Comparison of ENCODE assay signal across 8 mouse cellular contexts in the genomic region with DNA sequence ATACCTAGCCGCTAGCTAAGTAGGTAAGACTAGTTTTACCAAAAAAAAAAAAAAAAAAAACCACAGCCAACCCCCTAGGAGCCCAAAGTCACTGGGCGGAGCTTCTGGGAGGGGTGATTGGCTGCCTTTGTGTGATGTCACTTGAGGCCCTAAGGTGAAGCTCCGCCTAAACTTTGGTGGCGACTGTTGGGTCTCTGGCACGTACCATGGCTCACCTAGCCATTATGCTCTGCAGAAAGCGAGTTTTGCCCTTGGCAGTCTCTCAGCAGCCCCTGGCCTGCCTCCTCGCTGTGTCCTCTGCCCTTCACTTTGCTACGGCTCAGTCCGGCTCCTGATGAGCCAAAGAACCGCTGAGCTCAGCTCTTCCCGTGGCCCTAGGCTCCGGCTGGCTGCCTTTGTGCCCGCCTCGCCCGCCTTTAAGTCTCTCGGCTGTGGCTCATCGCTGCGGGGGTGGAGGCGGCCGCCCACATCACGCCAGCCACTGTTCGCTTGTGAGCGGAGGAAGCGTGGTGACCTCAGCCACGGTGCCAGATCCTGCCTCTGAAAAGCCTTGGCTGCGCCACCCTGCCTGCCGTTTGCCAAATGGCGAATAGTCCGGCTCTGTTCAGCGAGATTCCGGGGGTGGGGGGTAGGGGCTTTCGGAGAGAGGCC. TPM values are rescaled to one million over a fixed set of nuclear protein-coding genes. Genes with fewer than 3 reads are reported as not detected.
DNase-seq lines count a peak whose midpoint lies in the region; ATAC-seq and TF ChIP-seq lines count a peak whose summit lies in the region.

No protein-coding gene starts in this region.

- peak overlapping the region; percentile 68 for H3K4me2 ChIP-seq in hindbrain, postnatal 0 days (ENCODE audit: low read depth, low read length)

- H3K9ac ChIP-seq in hindbrain, postnatal 0 days (replicated peaks; ENCODE audit: low read length) = peak overlapping the region; percentile 56

- peaks cover 81% of the 10 kb centered on the region for H3K4me1 ChIP-seq in hindbrain, postnatal 0 days (ENCODE audit: insufficient read depth, low read length)

- no peaks in the 10 kb centered on the region for H3K27me3 ChIP-seq in hindbrain, postnatal 0 days (ENCODE audit: insufficient read depth, low read length)

- H3K27ac ChIP-seq in hindbrain, postnatal 0 days = peak overlapping the region; percentile 92

- peak; percentile 74 for ATAC-seq in activated CD4-positive, CD25-positive, alpha-beta regulatory T cell, adult 4 months
- peak; percentile 77 for ATAC-seq in hindbrain, postnatal 0 days
- peak; percentile 66 for ATAC-seq in megakaryocyte, adult 5-6 weeks (ENCODE audit: poor library complexity, severe bottlenecking)

- peaks cover 6% of the 10 kb centered on the region; the same call in 1 of the 2 replicates for H3K36me3 ChIP-seq in hindbrain, postnatal 0 days (ENCODE audit: insufficient read depth, low read length)

- DNase-seq in cerebellum, postnatal 4 days (ENCODE audit: low spot score in 2 of 2) = peak; percentile 56 to 81
- peak; percentile 62 for DNase-seq in gastrocnemius, adult 18-20 months (ENCODE audit: low spot score)
- peak; percentile 89 for DNase-seq in hindbrain, postnatal 0 days (ENCODE audit: low spot score)
- peak; percentile 77 to 92 for DNase-seq in left cerebral cortex, adult 8-10 months (ENCODE audit: low spot score in 2 of 2)
- peak; percentile 91 to 93 for DNase-seq in right cerebral cortex, postnatal 10 days (ENCODE audit: low spot score in 2 of 2)
- DNase-seq in urinary bladder, postnatal 36 days (ENCODE audit: low spot score in 2 of 2) = peak; percentile 45 to 76

- peak overlapping the region; percentile 35 for H3K4me3 ChIP-seq in hindbrain, postnatal 0 days (ENCODE audit: low read length)

- no peaks in the 10 kb centered on the region for H3K9me3 ChIP-seq in hindbrain, postnatal 0 days (ENCODE audit: low read length)

- TF ChIP-seq CTCF in hindbrain, postnatal 0 days (IDR thresholded peaks at IDR 0.05; ENCODE audit: low read depth) = no peak

- under 1% methylated on average over 32 of the region's 32 CpGs for WGBS in hindbrain, postnatal 0 days

RNA-seq across cellular contexts. Expression of a gene that starts 8.9 kb away (rescaled TPM):
- 10 to 100 TPM; 26.6 to 31.2 TPM for polyA plus RNA-seq in activated CD4-positive, CD25-positive, alpha-beta regulatory T cell, adult 4 months (2017; shearing (Covaris generic))
- total RNA-seq in gastrocnemius, adult 18-20 months (2021) = under 1 TPM; 0.53 to 0.74 TPM
- 144 and 155 TPM in 2 replicates for total RNA-seq in hindbrain, postnatal 0 days (2014; rRNA removed)
- polyA plus RNA-seq in hindbrain, postnatal 0 days (2015; fragmentation: Nextera tagmentation; extraction: Ambion mirVana) = 22.6 and 26.8 TPM in 2 replicates
- 10 to 100 TPM; 49.0 to 57.8 (median 53.5) TPM for total RNA-seq in left cerebral cortex, adult 8-10 months (2022)
- total RNA-seq in megakaryocyte, adult 5-6 weeks (2015) = 41.1 and 48.0 TPM in 2 replicates
- total RNA-seq in megakaryocyte, adult 5-6 weeks (2017) = 36.3 and 46.1 TPM in 2 replicates

Comparison
In these comparisons a context has a peak if more than half of its experiments do, and no peak if none do; other contexts are left out.
1. Peak in every context shown above with its lines: DNase-seq, ATAC-seq, H3K4me3 ChIP-seq and H3K27ac ChIP-seq.
2. RNA of a gene that starts 8.9 kb away (total RNA-seq): 144 to 155 TPM in hindbrain, postnatal 0 days, 49.0 to 57.8 TPM in left cerebral cortex, adult 8-10 months and 36.3 to 48.0 TPM in megakaryocyte, adult 5-6 weeks; 0.53 to 0.74 TPM in gastrocnemius, adult 18-20 months; every median in the first group is over 10 times any median in the second.